In genomic region chr9:114427425-114427824, GRCm38 (mm10) we compare ENCODE assay signal across 13 mouse cellular contexts.
"Had no signal": no experiment of that assay in that cellular context is flagged by ENCODE, and none has a peak within 500 bp of the region (broad histone marks: within the 10 kb centered on the region; RNA-seq: fewer than 3 reads in every experiment).

No protein-coding gene starts in this region.

- ATAC-seq: liver, postnatal 0 days; lung, postnatal 0 days had no signal

- DNase-seq: kidney, adult 11 months; kidney, adult 8-10 months; kidney, postnatal 10 days; kidney, postnatal 36 days; left cerebral cortex, postnatal 4 days; liver, postnatal 0 days; lung, embryonic 14.5 days; lung, postnatal 36 days; midbrain, embryonic 14.5 days; retina, postnatal 1 day; right cerebral cortex, postnatal 25 days; spleen, adult 18-20 months had no signal
